Mouse (Mus musculus): ENCODE data around the gene Dgkb.

Dgkb gene

GRCm38 (mm10) chr12:38371597-38371996 lies 554.1 kb downstream of the Dgkb start:
- no peak for DNase-seq (ENCODE audit: low spot score in 2 of 2)

GRCm38 (mm10) chr12:38374159-38374558 lies 556.6 kb downstream of the Dgkb start:
- no peak for DNase-seq (ENCODE audit: low spot score in 2 of 2)

- DNase-seq (ENCODE audit: low spot score in 2 of 2), result no peak
Measured at GRCm38 (mm10) chr12:38385942-38386341, 568.4 kb downstream of the Dgkb start.

GRCm38 (mm10) chr12:38386991-38387390 lies 569.5 kb downstream of the Dgkb start:
- no peak for DNase-seq (ENCODE audit: low spot score in 2 of 2)

- DNase-seq (ENCODE audit: low spot score in 2 of 2), result no peak
Measured at GRCm38 (mm10) chr12:38387654-38388053, 570.1 kb downstream of the Dgkb start.

- no peak for DNase-seq (ENCODE audit: low spot score in 2 of 2)
Measured at GRCm38 (mm10) chr12:38388243-38388642, 570.7 kb downstream of the Dgkb start.

GRCm38 (mm10) chr12:38397754-38398312 lies 580.3 kb downstream of the Dgkb start:
- no peak for DNase-seq (ENCODE audit: low spot score in 2 of 2)

- no peak for DNase-seq (ENCODE audit: low spot score in 2 of 2)
Measured at GRCm38 (mm10) chr12:38400089-38400488, 582.6 kb downstream of the Dgkb start.

- DNase-seq (ENCODE audit: low spot score in 2 of 2), result no peak
Measured at GRCm38 (mm10) chr12:38435364-38436130, 618.0 kb downstream of the Dgkb start.

- no peak for DNase-seq (ENCODE audit: low spot score in 2 of 2)
Measured at GRCm38 (mm10) chr12:38436131-38436436, 618.6 kb downstream of the Dgkb start.

- DNase-seq (ENCODE audit: low spot score in 2 of 2), result no peak
Measured at GRCm38 (mm10) chr12:38450323-38451087, 633.0 kb downstream of the Dgkb start.

GRCm38 (mm10) chr12:38451677-38452076 lies 634.2 kb downstream of the Dgkb start:
- DNase-seq (ENCODE audit: low spot score in 2 of 2), result no peak

- no peak for DNase-seq (ENCODE audit: low spot score in 2 of 2)
Measured at GRCm38 (mm10) chr12:38468191-38468590, 650.7 kb downstream of the Dgkb start.

GRCm38 (mm10) chr12:38468605-38469004 lies 651.1 kb downstream of the Dgkb start:
- DNase-seq (ENCODE audit: low spot score in 2 of 2), result no peak

GRCm38 (mm10) chr12:38497229-38497628 lies 679.7 kb downstream of the Dgkb start:
- no peak for DNase-seq (ENCODE audit: low spot score in 2 of 2)

- no peak for DNase-seq (ENCODE audit: low spot score in 2 of 2)
Measured at GRCm38 (mm10) chr12:38500931-38501330, 683.4 kb downstream of the Dgkb start.

GRCm38 (mm10) chr12:38508195-38508594 lies 690.7 kb downstream of the Dgkb start:
- DNase-seq (ENCODE audit: low spot score in 2 of 2), result no peak

GRCm38 (mm10) chr12:38545431-38545830 lies 727.9 kb downstream of the Dgkb start:
- no peak for DNase-seq (ENCODE audit: low spot score in 2 of 2)

GRCm38 (mm10) chr12:38577141-38577540 lies 759.6 kb downstream of the Dgkb start:
- no peak for DNase-seq (ENCODE audit: low spot score in 2 of 2)

- no peak for DNase-seq (ENCODE audit: low spot score in 2 of 2)
Measured at GRCm38 (mm10) chr12:38579191-38579817, 761.8 kb downstream of the Dgkb start.

GRCm38 (mm10) chr12:38586368-38586865 lies 768.9 kb downstream of the Dgkb start:
- DNase-seq (ENCODE audit: low spot score in 2 of 2), result no peak

GRCm38 (mm10) chr12:38589951-38590350 lies 772.4 kb downstream of the Dgkb start:
- no peak for DNase-seq (ENCODE audit: low spot score in 2 of 2)

Data from frontal cortex, postnatal 10 days (tissue).